Mouse (Mus musculus) erythroblast, adult 5-6 weeks (primary cell): ENCODE data around the gene Srp72. TPM values are rescaled to one million over a fixed set of nuclear protein-coding genes. Genes with fewer than 3 reads are reported as not detected.

Source experiments
- ATAC-seq: replicated peaks from 2 replicates; pipeline ENCODE4 v1.8.0; 2016; ENCODE audit warnings: moderate number of reproducible peaks, mild to moderate bottlenecking, moderate TSS enrichment, inconsistent platforms; ENCODE audit not compliant: poor library complexity, low FRiP score, severe bottlenecking
- total RNA-seq, 2 experiments: library from RNA; stranded (forward) in 1 of 2; stranded (reverse) in 1 of 2; fragments of 150-400 nt in 1 of 2; fragments of 200-764, 138-1000 nt in 1 of 2; gene quantifications; 2 replicates each; pipeline versions ENCODE4 v1.2.3 to v1.2.4; 2015 to 2017; ENCODE audit warnings: low replicate concordance in 2 of 2

Gene Srp72
- 26.3 and 35.1 TPM in 2 replicates for total RNA-seq (2015; ENCODE audit: low replicate concordance)
- total RNA-seq (2017; ENCODE audit: low replicate concordance), result 40.6 and 45.2 TPM in 2 replicates

GRCm38 (mm10) chr5:76974554-76975285, at the start of gene Srp72:
TSS of gene Srp72 (plus strand) at chr5:76974683.
- ATAC-seq, result peak; percentile 94

- no peak for ATAC-seq
These were observed 46.2 kb upstream of the Srp72 start for GRCm38 (mm10) chr5:76928124-76928832.

- ATAC-seq, result no peak
These were observed 45.2 kb upstream of the Srp72 start for GRCm38 (mm10) chr5:76929180-76929877.

GRCm38 (mm10) chr5:76939717-76940116, 34.8 kb upstream of the Srp72 start:
- no peak for ATAC-seq

GRCm38 (mm10) chr5:76941975-76942374, 32.5 kb upstream of the Srp72 start:
- ATAC-seq, result no peak

- ATAC-seq, result no peak
These were observed 32.0 kb upstream of the Srp72 start for GRCm38 (mm10) chr5:76942505-76942904.

- no peak for ATAC-seq
These were observed 29.4 kb upstream of the Srp72 start for GRCm38 (mm10) chr5:76944965-76945677.

GRCm38 (mm10) chr5:76945678-76946033, 28.8 kb upstream of the Srp72 start:
- no peak for ATAC-seq

GRCm38 (mm10) chr5:76947142-76947541, 27.3 kb upstream of the Srp72 start:
- ATAC-seq, result no peak

GRCm38 (mm10) chr5:76947758-76948157, 26.7 kb upstream of the Srp72 start:
- no peak for ATAC-seq

GRCm38 (mm10) chr5:76950343-76951105, 24.0 kb upstream of the Srp72 start:
- peak; percentile 23 for ATAC-seq

- ATAC-seq, result peak; percentile 93
These were observed 23.1 kb upstream of the Srp72 start, which contains the start of the genes Paics and Ppat for GRCm38 (mm10) chr5:76951106-76952027. TSS of gene Paics (plus strand) at chr5:76951307. TSS of gene Ppat (minus strand) at chr5:76951578.

GRCm38 (mm10) chr5:76952112-76953040, 22.1 kb upstream of the Srp72 start:
- ATAC-seq, result no peak

GRCm38 (mm10) chr5:76953794-76954193, 20.7 kb upstream of the Srp72 start:
- ATAC-seq, result no peak

GRCm38 (mm10) chr5:76954271-76954900, 20.1 kb upstream of the Srp72 start:
- no peak for ATAC-seq

GRCm38 (mm10) chr5:76955474-76955873, 19.0 kb upstream of the Srp72 start:
- ATAC-seq, result no peak

- no peak for ATAC-seq
These were observed 16.5 kb upstream of the Srp72 start for GRCm38 (mm10) chr5:76957954-76958353.
